ENCODE assay signal across 19 mouse cellular contexts in the genomic region with DNA sequence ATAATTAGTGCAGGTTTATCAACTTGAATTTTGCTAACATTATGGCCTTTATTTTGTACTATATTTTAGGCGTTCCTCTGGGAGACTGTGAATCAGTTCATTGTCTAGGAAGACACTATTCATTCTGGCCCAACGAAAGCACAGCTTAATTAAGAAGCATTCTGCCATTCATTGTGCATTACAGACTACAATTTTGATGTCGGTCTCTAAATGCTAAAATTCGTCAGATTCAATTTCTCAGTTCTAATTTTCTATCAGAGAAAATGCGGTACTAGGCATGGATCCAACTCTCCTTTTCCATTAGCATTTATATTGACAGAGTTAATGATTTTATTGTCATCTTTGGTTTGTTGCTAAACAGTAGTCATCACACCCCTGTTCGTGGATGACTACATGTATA.
A peak's percentile ranks its signal among the peaks of the same experiment; 100 is the strongest.
DNase-seq lines count a peak whose midpoint lies in the region; ATAC-seq and TF ChIP-seq lines count a peak whose summit lies in the region.
"Had no signal": no experiment of that assay in that cellular context is flagged by ENCODE, and none has a peak within 500 bp of the region (broad histone marks: within the 10 kb centered on the region; RNA-seq: fewer than 3 reads in every experiment).

No protein-coding gene starts in this region.

- intact Hi-C loops in heart, postnatal 14 days (cut with DNase I), result no loop called here

- 28% methylated on average over 6 of the region's 6 CpGs for WGBS in forebrain, postnatal 0 days
- 71% methylated on average over 6 of the region's 6 CpGs for WGBS in forebrain, embryonic 11.5 days
- 59% methylated on average over 6 of the region's 6 CpGs for WGBS in midbrain, embryonic 14.5 days
- WGBS in midbrain, embryonic 10.5 days, result 88% methylated on average over 6 of the region's 6 CpGs

- H3K4me3 ChIP-seq in forebrain, postnatal 0 days (ENCODE audit: low read depth, low read length), result no peak overlapping the region
- no peak overlapping the region for H3K4me3 ChIP-seq in forebrain, embryonic 11.5 days (ENCODE audit: low read depth, low read length)
- no peak overlapping the region for H3K4me3 ChIP-seq in midbrain, embryonic 14.5 days (replicated peaks; ENCODE audit: low read depth, low read length)
- no peak overlapping the region for H3K4me3 ChIP-seq in midbrain, embryonic 10.5 days
- H3K4me3 ChIP-seq: embryonic facial prominence, embryonic 15.5 days; erythroblast, embryonic 14.5 days; heart, embryonic 13.5 days had no signal

- no peak overlapping the region for H3K4me2 ChIP-seq in forebrain, postnatal 0 days (ENCODE audit: low read depth)
- H3K4me2 ChIP-seq in forebrain, embryonic 11.5 days (ENCODE audit: low read depth, low read length, severe bottlenecking), result no peak overlapping the region
- H3K4me2 ChIP-seq in midbrain, embryonic 14.5 days (ENCODE audit: low read length), result no peak overlapping the region
- H3K4me2 ChIP-seq: embryonic facial prominence, embryonic 15.5 days; heart, embryonic 13.5 days had no signal

- DNase-seq in forebrain, postnatal 0 days, result no peak
- no peak for DNase-seq in forebrain, embryonic 11.5 days (ENCODE audit: low spot score)
- peak; percentile 44 for DNase-seq in midbrain, embryonic 14.5 days
- no peak for DNase-seq in midbrain, embryonic 10.5 days (ENCODE audit: low spot score)
- peak; percentile 15 for DNase-seq in retina, embryonic 14.5 days (ENCODE audit: low spot score)
- no peak for DNase-seq in heart, postnatal 14 days
- DNase-seq: adrenal gland, adult 8-10 months; adrenal gland, postnatal 36 days; cerebellum, adult 11 months; cerebellum, adult 8-10 months; cerebellum, postnatal 14 days; embryo, embryonic 11 days; gastrocnemius, postnatal 36 days; heart, adult 11 months; kidney, adult 2 months had no signal

- no peaks in the 10 kb centered on the region for H3K27me3 ChIP-seq in forebrain, postnatal 0 days (ENCODE audit: insufficient read depth, low read length)
- no peaks in the 10 kb centered on the region for H3K27me3 ChIP-seq in forebrain, embryonic 11.5 days (ENCODE audit: control insufficient read depth, insufficient read depth, low read length)
- H3K27me3 ChIP-seq in midbrain, embryonic 14.5 days (ENCODE audit: control insufficient read depth, insufficient read depth, low read length), result no peaks in the 10 kb centered on the region
- no peaks in the 10 kb centered on the region for H3K27me3 ChIP-seq in midbrain, embryonic 10.5 days (ENCODE audit: low read depth, poor library complexity, severe bottlenecking)
- H3K27me3 ChIP-seq: embryonic facial prominence, embryonic 15.5 days; heart, embryonic 13.5 days had no signal

- H3K9ac ChIP-seq in forebrain, postnatal 0 days, result no peak overlapping the region
- no peak overlapping the region for H3K9ac ChIP-seq in forebrain, embryonic 11.5 days (ENCODE audit: low read length)
- no peak overlapping the region for H3K9ac ChIP-seq in midbrain, embryonic 14.5 days (replicated peaks; ENCODE audit: low read length)
- H3K9ac ChIP-seq: embryonic facial prominence, embryonic 15.5 days; heart, embryonic 13.5 days had no signal

- no peaks in the 10 kb centered on the region for H3K4me1 ChIP-seq in forebrain, postnatal 0 days (ENCODE audit: insufficient read depth)
- H3K4me1 ChIP-seq in forebrain, embryonic 11.5 days (replicated peaks; ENCODE audit: control insufficient read depth, insufficient read depth, low read length), result no peaks in the 10 kb centered on the region
- H3K4me1 ChIP-seq in midbrain, embryonic 14.5 days (ENCODE audit: control insufficient read depth, insufficient read depth, low read length), result peaks cover 5% of the 10 kb centered on the region; the same call in 1 of the 2 replicates
- 0 out of 2 replicates have a peak, but pooled peaks cover 2% of the 10 kb centered on the region for H3K4me1 ChIP-seq in midbrain, embryonic 10.5 days
- H3K4me1 ChIP-seq: embryonic facial prominence, embryonic 15.5 days; heart, embryonic 13.5 days had no signal

- H3K27ac ChIP-seq in forebrain, postnatal 0 days (ENCODE audit: low read depth, low read length), result no peak overlapping the region
- H3K27ac ChIP-seq in forebrain, embryonic 11.5 days (ENCODE audit: low read depth, low read length), result no peak overlapping the region
- H3K27ac ChIP-seq in midbrain, embryonic 14.5 days (replicated peaks; ENCODE audit: low read depth, low read length), result no peak overlapping the region
- no peak overlapping the region for H3K27ac ChIP-seq in midbrain, embryonic 10.5 days (replicated peaks)
- H3K27ac ChIP-seq: embryonic facial prominence, embryonic 15.5 days; heart, embryonic 13.5 days had no signal

- ATAC-seq in forebrain, postnatal 0 days, result peak; percentile 27; the same call in 1 of the 2 replicates
- ATAC-seq in forebrain, embryonic 11.5 days (replicated peaks; ENCODE audit: low FRiP score), result no peak
- ATAC-seq in midbrain, embryonic 14.5 days (ENCODE audit: low FRiP score, low TSS enrichment), result no peak
- ATAC-seq: intestine, embryonic 16.5 days had no signal

- TF ChIP-seq CTCF in forebrain, postnatal 0 days (IDR thresholded peaks at IDR 0.05; ENCODE audit: low read depth), result no peak

- no peaks in the 10 kb centered on the region for H3K36me3 ChIP-seq in forebrain, postnatal 0 days (ENCODE audit: insufficient read depth)
- no peaks in the 10 kb centered on the region for H3K36me3 ChIP-seq in forebrain, embryonic 11.5 days (ENCODE audit: control insufficient read depth, insufficient read depth, low read length)
- H3K36me3 ChIP-seq in midbrain, embryonic 14.5 days (ENCODE audit: control insufficient read depth, insufficient read depth, low read length), result no peaks in the 10 kb centered on the region
- H3K36me3 ChIP-seq in midbrain, embryonic 10.5 days, result no peaks in the 10 kb centered on the region
- H3K36me3 ChIP-seq: embryonic facial prominence, embryonic 15.5 days; heart, embryonic 13.5 days had no signal

- no peaks in the 10 kb centered on the region for H3K9me3 ChIP-seq in forebrain, postnatal 0 days (ENCODE audit: low read length)
- no peaks in the 10 kb centered on the region for H3K9me3 ChIP-seq in forebrain, embryonic 11.5 days (ENCODE audit: control insufficient read depth, low read length)
- H3K9me3 ChIP-seq in midbrain, embryonic 14.5 days (ENCODE audit: control insufficient read depth, low read length), result no peaks in the 10 kb centered on the region
- no peaks in the 10 kb centered on the region for H3K9me3 ChIP-seq in midbrain, embryonic 10.5 days (replicated peaks)
- H3K9me3 ChIP-seq: embryonic facial prominence, embryonic 15.5 days; heart, embryonic 13.5 days had no signal

Comparison
In these comparisons a context has a peak if more than half of its experiments do, and no peak if none do; other contexts are left out.
1. DNase-seq: peak in midbrain, embryonic 14.5 days (single experiment) and retina, embryonic 14.5 days (single experiment); none in forebrain, postnatal 0 days (single experiment), forebrain, embryonic 11.5 days (single experiment), midbrain, embryonic 10.5 days (single experiment) and heart, postnatal 14 days (0 of 2).